Mouse (Mus musculus) liver, adult 2 months (tissue): ENCODE data around the gene Trmt11. TPM values are rescaled to one million over a fixed set of nuclear protein-coding genes. Genes with fewer than 3 reads are reported as not detected.
A peak's percentile ranks its signal among the peaks of the same experiment; 100 is the strongest.
"Not testable (repeated sequence)": the region's sequence is repeated elsewhere in the genome, so short reads cannot be mapped to it uniquely, and the experiment has no call there.

Experiments used
- DNase-seq: peaks from one replicate; pipeline ENCODE4 v3.0.0-alpha.2; 2011; ENCODE audit warnings: low read depth, low spot score; ENCODE audit errors: extremely low read depth
- H3K27ac ChIP-seq: fragments of 200-500 bp; replicated peaks from 2 replicates; pipeline ENCODE4 v1.5.1; 2012; ENCODE audit warnings: low read depth, mild to moderate bottlenecking, control low read depth, inconsistent platforms, low read length; ENCODE audit not compliant: insufficient read depth
- H3K27me3 ChIP-seq: fragments of 200-500 bp; 2 replicates; pipeline ENCODE4 v1.6.1; 2012; ENCODE audit warnings: mild to moderate bottlenecking, moderate library complexity, low read length, inconsistent platforms; ENCODE audit not compliant: control insufficient read depth, insufficient read depth
- H3K36me3 ChIP-seq: fragments of 200-500 bp; 2 replicates; pipeline ENCODE4 v1.6.1; 2012; ENCODE audit warnings: low read length, inconsistent platforms; ENCODE audit not compliant: control insufficient read depth, insufficient read depth
- H3K4me1 ChIP-seq: fragments of 200-500 bp; 2 replicates; pipeline ENCODE4 v1.6.1; 2011; ENCODE audit warnings: low read length; ENCODE audit not compliant: control insufficient read depth, insufficient read depth
- H3K4me3 ChIP-seq: fragments of 200-500 bp; 2 replicates; pipeline ENCODE4 v1.5.1; 2011; ENCODE audit warnings: low read depth, mild to moderate bottlenecking, control low read depth, low read length, moderate library complexity; ENCODE audit not compliant: insufficient read depth
- H3K79me2 ChIP-seq: fragments of 200-500 bp; 2 replicates; pipeline ENCODE4 v1.6.1; 2012; ENCODE audit warnings: inconsistent platforms, mild to moderate bottlenecking, low read length, moderate library complexity; ENCODE audit not compliant: control insufficient read depth, insufficient read depth
- H3K9ac ChIP-seq: fragments of 200-500 bp; 2 replicates; pipeline ENCODE4 v1.6.1; 2012; ENCODE audit warnings: low read depth, mild to moderate bottlenecking, control low read depth, inconsistent platforms, low read length
- CTCF ChIP-seq: fragments of 200-500 bp; IDR thresholded peaks from 2 replicates; pipeline ENCODE4 v1.5.1; 2011; ENCODE audit warnings: low read depth, low read length, control low read depth
- POLR2A ChIP-seq: fragments of 200-500 bp; IDR thresholded peaks from 2 replicates; pipeline ENCODE4 v1.6.1; 2011; ENCODE audit warnings: low read length, control low read depth; ENCODE audit not compliant: insufficient read depth; ENCODE audit errors: extremely low read depth
- WGBS: fragments of 180-500 bp; shearing (Covaris S2); methylation state at CpG from one replicate; pipeline ENCODE4 v1.1.7; 2018; 5-methylcytosine and 5-hydroxymethylcytosine counted together
- polyA plus RNA-seq: library from polyadenylated mRNA; depleted of rRNA; stranded (reverse); fragments of >200 nt; gene quantifications from 2 replicates; pipeline ENCODE4 v1.2.3, GENCODE M21; 2012
- total RNA-seq: library from RNA; depleted of rRNA; stranded (reverse); fragments of >200 nt; gene quantifications from 2 replicates; pipeline ENCODE4 v1.2.3, GENCODE M21; 2014

Gene Trmt11
- total and polyA plus RNA-seq, 2 experiments, result 0.72 to 8.3 TPM

DNA sequence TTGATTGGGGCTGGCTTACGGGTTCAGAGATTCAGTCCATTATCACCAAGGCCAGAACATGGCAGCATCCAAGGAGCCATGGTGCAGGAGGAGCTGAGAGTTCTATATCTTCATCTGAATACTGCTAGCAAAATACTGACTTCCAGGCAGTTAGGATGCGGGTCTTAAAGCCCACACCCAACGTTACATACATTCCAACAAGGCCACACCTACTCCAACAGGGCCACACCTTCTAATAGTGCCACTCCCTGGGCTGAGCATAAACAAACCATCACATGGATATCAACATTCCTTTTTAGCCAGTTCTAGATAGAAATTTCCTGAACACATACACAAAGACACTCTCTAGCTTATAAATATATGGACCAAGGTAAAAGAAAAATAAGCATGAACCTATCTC is 29.0 kb upstream of the Trmt11 start, which contains the start of gene Hint3:
Hint3 (minus strand) TSS at position 120 of the 400 bp plus-strand sequence.
- no peak within 1 kb of the TSS for H3K9ac ChIP-seq
- H3K79me2 ChIP-seq, result no peaks in the 10 kb centered on the region
- DNase-seq, result no peak
- no peaks in the 10 kb centered on the region for H3K4me1 ChIP-seq
- H3K27me3 ChIP-seq, result no peaks in the 10 kb centered on the region
- no peak for TF ChIP-seq CTCF
- no peak for TF ChIP-seq POLR2A
- no peak within 1 kb of the TSS for H3K27ac ChIP-seq
- H3K4me3 ChIP-seq, result no peak within 1 kb of the TSS
- H3K36me3 ChIP-seq, result no peaks in the 10 kb centered on the region
- WGBS, result 87% methylated on average over 3 of the region's 3 CpGs

DNA sequence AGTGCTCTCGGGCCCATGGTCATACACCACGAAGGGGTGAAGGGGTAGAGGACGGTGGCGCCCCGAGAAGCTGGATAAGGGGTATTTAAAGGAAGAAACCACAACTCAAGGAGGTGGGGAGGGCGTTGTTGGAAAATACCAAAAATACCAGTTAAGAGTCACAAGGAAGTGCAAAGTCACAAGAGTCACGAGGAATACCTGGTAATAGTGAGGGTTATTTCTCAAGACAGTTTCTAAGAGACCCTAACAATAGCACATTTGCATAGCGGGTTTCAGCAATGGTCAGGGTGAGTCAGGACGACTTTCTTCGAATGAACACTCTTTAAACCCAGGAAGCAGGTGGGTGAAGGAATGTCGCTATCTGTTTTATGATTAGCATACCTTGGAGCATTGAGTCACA is 27.9 kb upstream of the Trmt11 start:
- DNase-seq, H3K27me3 ChIP-seq, H3K27ac ChIP-seq, H3K9ac ChIP-seq, H3K4me3 ChIP-seq, H3K36me3 ChIP-seq, H3K4me1 ChIP-seq, H3K79me2 ChIP-seq: not testable (repeated sequence)
- WGBS, result 93% methylated on average over 11 of the region's 11 CpGs

DNA sequence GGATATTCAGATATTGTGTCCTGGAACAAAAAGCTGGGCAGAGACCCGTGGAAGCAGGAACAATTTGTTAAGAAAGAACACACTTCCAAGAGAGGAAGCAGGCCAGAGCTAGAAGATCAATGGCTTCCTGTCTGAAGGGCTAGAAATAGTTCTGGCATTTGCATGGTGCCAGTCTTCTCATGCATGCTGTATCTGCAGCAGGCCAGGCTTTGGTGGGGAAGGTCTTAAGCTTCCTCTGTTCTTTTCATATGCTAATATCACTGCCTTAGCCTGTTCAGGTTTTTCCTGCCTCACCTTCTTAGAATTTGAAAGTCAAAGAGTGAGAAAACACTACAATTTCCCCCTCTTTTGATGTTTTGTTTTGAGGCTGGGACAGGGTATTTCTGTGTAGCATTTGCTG is 27.0 kb upstream of the Trmt11 start:
- DNase-seq, result no peak
- no peaks in the 10 kb centered on the region for H3K36me3 ChIP-seq
- H3K4me1 ChIP-seq, result no peaks in the 10 kb centered on the region
- H3K27me3 ChIP-seq, result no peaks in the 10 kb centered on the region
- H3K9ac ChIP-seq, result no peak overlapping the region
- H3K27ac ChIP-seq, result no peak overlapping the region
- no peaks in the 10 kb centered on the region; the same call in 1 of the 2 replicates for H3K79me2 ChIP-seq
- no peak overlapping the region for H3K4me3 ChIP-seq
- TF ChIP-seq POLR2A, result no peak
- TF ChIP-seq CTCF, result no peak
- 44% methylated on average over 1 of the region's 1 CpGs for WGBS

DNA sequence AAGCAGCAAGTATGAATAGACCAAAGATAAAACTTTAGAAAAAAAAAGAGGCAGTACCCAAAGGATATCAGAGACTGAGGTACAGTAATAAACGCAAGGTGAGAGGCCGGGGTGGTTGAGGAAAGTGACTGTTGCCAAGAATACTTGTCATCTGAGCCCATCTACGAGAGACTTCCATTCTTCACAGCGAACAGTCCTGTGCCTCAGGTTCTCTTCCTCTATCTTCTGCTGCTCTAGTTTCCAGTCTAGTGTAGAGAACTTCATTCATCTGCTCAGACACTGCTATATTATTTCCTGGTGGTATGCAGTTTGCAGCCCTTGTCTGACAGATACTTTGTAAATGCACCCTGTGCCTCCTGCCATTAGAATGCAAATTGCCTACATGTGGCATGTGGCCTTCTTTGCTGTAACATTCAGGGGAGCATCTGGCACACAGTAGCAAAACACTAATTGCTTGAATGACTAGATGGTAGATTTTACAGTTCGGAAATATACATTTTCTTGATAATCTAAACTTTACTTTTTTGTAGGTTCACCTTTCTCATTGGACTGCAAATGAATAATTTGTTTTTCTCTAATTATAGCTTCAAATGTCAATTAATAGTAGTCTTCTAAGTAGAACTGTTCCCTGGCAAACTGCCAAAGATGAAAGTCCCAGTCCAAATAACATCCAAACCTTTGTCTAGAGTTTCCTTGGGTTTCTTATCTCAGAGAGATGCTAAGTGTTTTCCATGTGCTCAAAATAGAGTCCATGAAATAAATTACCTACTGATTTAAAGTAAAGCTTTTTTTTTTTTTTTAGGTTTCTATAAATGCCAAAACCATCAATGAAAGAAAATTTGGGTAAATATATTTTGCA is 23.8 kb upstream of the Trmt11 start:
- TF ChIP-seq POLR2A, result no peak
- no peak for TF ChIP-seq CTCF
- no peaks in the 10 kb centered on the region for H3K4me1 ChIP-seq
- no peak for DNase-seq
- H3K36me3 ChIP-seq, result no peaks in the 10 kb centered on the region
- no peak overlapping the region for H3K27ac ChIP-seq
- H3K4me3 ChIP-seq, result no peak overlapping the region
- no peaks in the 10 kb centered on the region for H3K27me3 ChIP-seq
- no peak overlapping the region for H3K9ac ChIP-seq
- H3K79me2 ChIP-seq, result no peaks in the 10 kb centered on the region; the same call in 1 of the 2 replicates
- WGBS, result 90% methylated on average over 5 of the region's 5 CpGs

- DNase-seq, result no peak
- H3K4me3 ChIP-seq, result no peak overlapping the region
- H3K79me2 ChIP-seq, result no peaks in the 10 kb centered on the region; the same call in 1 of the 2 replicates
Measured at GRCm38 (mm10) chr10:30622928-30623327, 22.4 kb upstream of the Trmt11 start.

DNA sequence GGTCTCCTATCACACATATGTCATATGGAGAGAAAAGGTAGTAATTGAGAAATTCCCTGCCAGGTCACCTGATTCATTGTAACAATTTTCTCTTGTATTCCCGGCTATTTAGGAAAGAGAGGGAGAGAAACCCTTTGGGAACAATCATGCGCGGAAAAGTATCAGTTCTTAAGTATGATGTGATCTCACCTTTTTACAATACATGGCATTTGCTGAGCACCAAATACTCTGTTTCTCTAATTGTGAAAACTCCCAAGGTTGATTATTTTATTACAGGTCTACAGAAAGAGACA is 18.3 kb upstream of the Trmt11 start:
- H3K4me1 ChIP-seq, result no peaks in the 10 kb centered on the region; the same call in 1 of the 2 replicates
- no peaks in the 10 kb centered on the region for H3K27me3 ChIP-seq
- H3K36me3 ChIP-seq, result peaks cover 1% of the 10 kb centered on the region; the same call in 1 of the 2 replicates
- TF ChIP-seq CTCF (no peak), POLR2A (no peak)
- 36% methylated on average over 3 of the region's 3 CpGs for WGBS
- H3K9ac ChIP-seq, result no peak overlapping the region
- no peak overlapping the region for H3K27ac ChIP-seq
- no peaks in the 10 kb centered on the region; the same call in 1 of the 2 replicates for H3K79me2 ChIP-seq
- peak overlapping the region; percentile 80; the same call in 1 of the 2 replicates for H3K4me3 ChIP-seq
- DNase-seq, result no peak

More at GRCm38 (mm10) chr10:30622928-30623327, 22.4 kb upstream of the Trmt11 start:
- Histone ChIP-seq H3K36me3 (no peaks in the 10 kb centered on the region), H3K27ac (no peak overlapping the region), H3K9ac (no peak overlapping the region), H3K4me1 (no peaks in the 10 kb centered on the region), H3K27me3 (no peaks in the 10 kb centered on the region)
- TF ChIP-seq CTCF, result no peak
- no peak for TF ChIP-seq POLR2A
